Comparison of ENCODE assay signal across 8 mouse cellular contexts in genomic region chr3:89481488-89481887, GRCm38 (mm10). TPM values are rescaled to one million over a fixed set of nuclear protein-coding genes. Genes with fewer than 3 reads are reported as not detected.
DNase-seq lines count a peak whose midpoint lies in the region; ATAC-seq and TF ChIP-seq lines count a peak whose summit lies in the region.

No protein-coding gene starts in this region.

- no peak overlapping the region for H3K4me2 ChIP-seq in hindbrain, embryonic 11.5 days (replicated peaks; ENCODE audit: low read depth, low read length)
- H3K4me2 ChIP-seq in hindbrain, embryonic 16.5 days (ENCODE audit: low read length), result no peak overlapping the region
- no peak overlapping the region for H3K4me2 ChIP-seq in midbrain, embryonic 13.5 days (replicated peaks)

- no peaks in the 10 kb centered on the region for H3K27me3 ChIP-seq in hindbrain, embryonic 11.5 days (ENCODE audit: control insufficient read depth, insufficient read depth, low read length)
- H3K27me3 ChIP-seq in hindbrain, embryonic 16.5 days (replicated peaks; ENCODE audit: control insufficient read depth, insufficient read depth, low read length), result no peaks in the 10 kb centered on the region
- H3K27me3 ChIP-seq in C2C12 (ENCODE audit: control insufficient read depth, insufficient read depth, insufficient read length), result peaks cover 4% of the 10 kb centered on the region
- H3K27me3 ChIP-seq in midbrain, embryonic 13.5 days, result peaks cover 5% of the 10 kb centered on the region; the same call in 1 of the 2 replicates

- no peak overlapping the region for H3ac ChIP-seq in C2C12 (ENCODE audit: control insufficient read depth, insufficient read length, low read depth)

- H3K4me3 ChIP-seq in hindbrain, embryonic 11.5 days (ENCODE audit: low read depth, low read length), result no peak overlapping the region
- no peak overlapping the region for H3K4me3 ChIP-seq in hindbrain, embryonic 16.5 days (ENCODE audit: low read length)
- no peak overlapping the region for H3K4me3 ChIP-seq in C2C12 (ENCODE audit: insufficient read depth, poor library complexity, severe bottlenecking)
- H3K4me3 ChIP-seq in bone marrow, adult 2 months (replicated peaks; ENCODE audit: control insufficient read depth, low read depth, low read length), result no peak overlapping the region
- no peak overlapping the region for H3K4me3 ChIP-seq in midbrain, embryonic 13.5 days (replicated peaks)

- no peak for TF ChIP-seq POLR2A in bone marrow, adult 2 months (IDR thresholded peaks at IDR 0.05; ENCODE audit: borderline replicate concordance, control insufficient read depth, low read depth, low read length)

- no peaks in the 10 kb centered on the region for H3K79me2 ChIP-seq in C2C12 (ENCODE audit: control insufficient read depth, insufficient read depth)

- peak; percentile 30 for DNase-seq in hindbrain, embryonic 11.5 days (ENCODE audit: low spot score)
- no peak for DNase-seq in urinary bladder, postnatal 36 days (ENCODE audit: low spot score in 2 of 2)
- no peak for DNase-seq in heart, adult 18-20 months

- no peaks in the 10 kb centered on the region for H3K4me1 ChIP-seq in hindbrain, embryonic 11.5 days (replicated peaks; ENCODE audit: control insufficient read depth, insufficient read depth, low read length)
- no peaks in the 10 kb centered on the region; the same call in 1 of the 2 replicates for H3K4me1 ChIP-seq in hindbrain, embryonic 16.5 days (ENCODE audit: control insufficient read depth, insufficient read depth, low read depth, low read length)
- H3K4me1 ChIP-seq in bone marrow, adult 2 months (ENCODE audit: control insufficient read depth, insufficient read depth, low read length), result no peaks in the 10 kb centered on the region
- no peaks in the 10 kb centered on the region for H3K4me1 ChIP-seq in midbrain, embryonic 13.5 days (replicated peaks)

- no peak for ATAC-seq in hindbrain, embryonic 11.5 days (ENCODE audit: low FRiP score)
- ATAC-seq in hindbrain, embryonic 16.5 days, result no peak
- ATAC-seq in megakaryocyte-erythroid progenitor cell, adult 5-6 weeks (replicated peaks; ENCODE audit: low FRiP score, low TSS enrichment, poor library complexity, severe bottlenecking), result 0 out of 2 replicates have a peak, but pooled peaks have one; percentile 41
- ATAC-seq in midbrain, embryonic 13.5 days, result no peak

- no peak overlapping the region for H3K27ac ChIP-seq in hindbrain, embryonic 11.5 days (ENCODE audit: low read depth, low read length)
- no peak overlapping the region for H3K27ac ChIP-seq in hindbrain, embryonic 16.5 days (ENCODE audit: low read depth, low read length)
- no peak overlapping the region for H3K27ac ChIP-seq in bone marrow, adult 2 months (ENCODE audit: control insufficient read depth, insufficient read depth, low read depth, low read length, poor library complexity)
- H3K27ac ChIP-seq in midbrain, embryonic 13.5 days, result no peak overlapping the region

- H3K9me3 ChIP-seq in hindbrain, embryonic 11.5 days (ENCODE audit: control insufficient read depth, low read length), result no peaks in the 10 kb centered on the region
- no peaks in the 10 kb centered on the region for H3K9me3 ChIP-seq in hindbrain, embryonic 16.5 days (ENCODE audit: control insufficient read depth, low read length)
- no peaks in the 10 kb centered on the region for H3K9me3 ChIP-seq in midbrain, embryonic 13.5 days

- no peaks in the 10 kb centered on the region for H3K79me3 ChIP-seq in C2C12 (ENCODE audit: low read depth)

- no peak overlapping the region for H3K9ac ChIP-seq in hindbrain, embryonic 11.5 days (ENCODE audit: low read depth, low read length)
- H3K9ac ChIP-seq in hindbrain, embryonic 16.5 days (ENCODE audit: low read depth, low read length), result no peak overlapping the region
- H3K9ac ChIP-seq in midbrain, embryonic 13.5 days (replicated peaks), result no peak overlapping the region

- WGBS in hindbrain, embryonic 11.5 days, result 30% methylated on average over 2 of the region's 2 CpGs
- WGBS in hindbrain, embryonic 16.5 days, result 33% methylated on average over 2 of the region's 2 CpGs
- WGBS in bone marrow, adult 2 months, result 42% methylated on average over 2 of the region's 2 CpGs
- WGBS in midbrain, embryonic 13.5 days, result 43% methylated on average over 2 of the region's 2 CpGs

- H3K36me3 ChIP-seq in hindbrain, embryonic 11.5 days (ENCODE audit: control insufficient read depth, insufficient read depth, low read length), result no peaks in the 10 kb centered on the region
- H3K36me3 ChIP-seq in hindbrain, embryonic 16.5 days (ENCODE audit: control insufficient read depth, insufficient read depth, low read length), result no peaks in the 10 kb centered on the region
- H3K36me3 ChIP-seq in C2C12 (ENCODE audit: control insufficient read depth, insufficient read depth), result no peaks in the 10 kb centered on the region
- no peaks in the 10 kb centered on the region for H3K36me3 ChIP-seq in midbrain, embryonic 13.5 days

- TF ChIP-seq CTCF in C2C12 (IDR thresholded peaks at IDR 0.05; ENCODE audit: control insufficient read depth, insufficient read depth, insufficient read length), result peak; percentile 4
- peak; percentile 61 for TF ChIP-seq CTCF in bone marrow, adult 2 months (IDR thresholded peaks at IDR 0.05; ENCODE audit: control insufficient read depth, insufficient read depth, low read length)

TF ChIP-seq in C2C12, 6 proteins besides CTCF, POLR2A, EP300 and RAD21:
- TF ChIP-seq CEBPB (IDR thresholded peaks at IDR 0.05; ENCODE audit: low read depth) (no peak), MAX (IDR thresholded peaks at IDR 0.05) (no peak), USF1 (IDR thresholded peaks at IDR 0.05; ENCODE audit: low read depth) (no peak), MYOD1 (IDR thresholded peaks at IDR 0.05; ENCODE audit: control insufficient read depth, insufficient read length, low read depth) (no peak), FOSL1 (IDR thresholded peaks at IDR 0.05; ENCODE audit: insufficient read depth, low read length, poor library complexity, severe bottlenecking) (no peak), MYOG (IDR thresholded peaks at IDR 0.05; ENCODE audit: control insufficient read depth, extremely low read depth, insufficient read length) (no peak)

RNA-seq across cellular contexts. Expression of gene Pmvk, which starts 27.1 kb away (rescaled TPM):
- 72.2 and 79.6 TPM in 2 replicates for polyA plus RNA-seq in hindbrain, embryonic 11.5 days (2014; fragmentation: Nextera tagmentation; extraction: Ambion mirVana)
- 137 and 156 TPM in 2 replicates for polyA plus RNA-seq in hindbrain, embryonic 16.5 days (2015; fragmentation: Nextera tagmentation; extraction: Ambion mirVana)
- 36.6 TPM for polyA plus RNA-seq in C2C12 (2012; fragmentation: generic; extraction: Trizol)
- 25.4 and 33.4 TPM in 2 replicates for polyA plus RNA-seq in bone marrow, adult 2 months (2011; ENCODE audit: insufficient read depth, insufficient read length, low replicate concordance, missing spikeins)
- total RNA-seq in megakaryocyte-erythroid progenitor cell, adult 5-6 weeks (2014; fragmentation: Nextera tagmentation), result 29.1 and 66.3 TPM in 2 replicates
- 28.2 and 33.5 TPM in 2 replicates for total RNA-seq in megakaryocyte-erythroid progenitor cell, adult 5-6 weeks (2017)
- polyA plus RNA-seq in midbrain, embryonic 13.5 days (2015; fragmentation: Nextera tagmentation; extraction: Ambion mirVana), result 99.9 and 104 TPM in 2 replicates
- 1 to 10 TPM; 8.4 to 8.8 TPM for total RNA-seq in heart, adult 18-20 months (2021)

RNA-seq across cellular contexts. Expression of gene Kcnn3, which starts 38.5 kb away (rescaled TPM):
- 1.5 and 2.9 TPM in 2 replicates for polyA plus RNA-seq in hindbrain, embryonic 11.5 days (2014; fragmentation: Nextera tagmentation; extraction: Ambion mirVana)
- 9.0 and 10.4 TPM in 2 replicates for polyA plus RNA-seq in hindbrain, embryonic 16.5 days (2015; fragmentation: Nextera tagmentation; extraction: Ambion mirVana)
- 0.01 TPM for polyA plus RNA-seq in C2C12 (2012; fragmentation: generic; extraction: Trizol)
- not detected in 2 replicates for polyA plus RNA-seq in bone marrow, adult 2 months (2011; ENCODE audit: insufficient read depth, insufficient read length, low replicate concordance, missing spikeins)
- total RNA-seq in megakaryocyte-erythroid progenitor cell, adult 5-6 weeks (2014; fragmentation: Nextera tagmentation), result not detected in 2 replicates
- not detected in 2 replicates for total RNA-seq in megakaryocyte-erythroid progenitor cell, adult 5-6 weeks (2017)
- polyA plus RNA-seq in midbrain, embryonic 13.5 days (2015; fragmentation: Nextera tagmentation; extraction: Ambion mirVana), result 4.4 and 5.0 TPM in 2 replicates
- 1 to 10 TPM; 1.5 to 2.0 TPM for total RNA-seq in heart, adult 18-20 months (2021)

RNA-seq across cellular contexts. Expression of gene Pbxip1, which starts 45.0 kb away (rescaled TPM):
- polyA plus RNA-seq in hindbrain, embryonic 11.5 days (2014; fragmentation: Nextera tagmentation; extraction: Ambion mirVana), result 8.6 and 10.7 TPM in 2 replicates
- polyA plus RNA-seq in hindbrain, embryonic 16.5 days (2015; fragmentation: Nextera tagmentation; extraction: Ambion mirVana), result 25.0 and 26.4 TPM in 2 replicates
- 34.6 TPM for polyA plus RNA-seq in C2C12 (2012; fragmentation: generic; extraction: Trizol)
- polyA plus RNA-seq in bone marrow, adult 2 months (2011; ENCODE audit: insufficient read depth, insufficient read length, low replicate concordance, missing spikeins), result 23.6 and 60.5 TPM in 2 replicates
- total RNA-seq in megakaryocyte-erythroid progenitor cell, adult 5-6 weeks (2014; fragmentation: Nextera tagmentation), result 7.5 and 8.2 TPM in 2 replicates
- total RNA-seq in megakaryocyte-erythroid progenitor cell, adult 5-6 weeks (2017), result 14.6 and 30.4 TPM in 2 replicates
- 12.2 and 14.1 TPM in 2 replicates for polyA plus RNA-seq in midbrain, embryonic 13.5 days (2015; fragmentation: Nextera tagmentation; extraction: Ambion mirVana)
- total RNA-seq in heart, adult 18-20 months (2021), result 10 to 100 TPM; 70.0 to 76.0 TPM

RNA-seq across cellular contexts. Expression of gene Pygo2, which starts 51.5 kb away (rescaled TPM):
- polyA plus RNA-seq in hindbrain, embryonic 11.5 days (2014; fragmentation: Nextera tagmentation; extraction: Ambion mirVana), result 45.0 and 54.5 TPM in 2 replicates
- 34.1 and 45.6 TPM in 2 replicates for polyA plus RNA-seq in hindbrain, embryonic 16.5 days (2015; fragmentation: Nextera tagmentation; extraction: Ambion mirVana)
- 53.1 TPM for polyA plus RNA-seq in C2C12 (2012; fragmentation: generic; extraction: Trizol)
- 29.7 and 45.4 TPM in 2 replicates for polyA plus RNA-seq in bone marrow, adult 2 months (2011; ENCODE audit: insufficient read depth, insufficient read length, low replicate concordance, missing spikeins)
- total RNA-seq in megakaryocyte-erythroid progenitor cell, adult 5-6 weeks (2014; fragmentation: Nextera tagmentation), result 38.5 and 42.2 TPM in 2 replicates
- total RNA-seq in megakaryocyte-erythroid progenitor cell, adult 5-6 weeks (2017), result 9.6 and 19.9 TPM in 2 replicates
- 37.4 and 43.4 TPM in 2 replicates for polyA plus RNA-seq in midbrain, embryonic 13.5 days (2015; fragmentation: Nextera tagmentation; extraction: Ambion mirVana)
- 10 to 100 TPM; 15.3 to 17.0 TPM for total RNA-seq in heart, adult 18-20 months (2021)
